Mouse (Mus musculus): Measurements from ENCODE around the gene Parn.

Gene Parn

DNA sequence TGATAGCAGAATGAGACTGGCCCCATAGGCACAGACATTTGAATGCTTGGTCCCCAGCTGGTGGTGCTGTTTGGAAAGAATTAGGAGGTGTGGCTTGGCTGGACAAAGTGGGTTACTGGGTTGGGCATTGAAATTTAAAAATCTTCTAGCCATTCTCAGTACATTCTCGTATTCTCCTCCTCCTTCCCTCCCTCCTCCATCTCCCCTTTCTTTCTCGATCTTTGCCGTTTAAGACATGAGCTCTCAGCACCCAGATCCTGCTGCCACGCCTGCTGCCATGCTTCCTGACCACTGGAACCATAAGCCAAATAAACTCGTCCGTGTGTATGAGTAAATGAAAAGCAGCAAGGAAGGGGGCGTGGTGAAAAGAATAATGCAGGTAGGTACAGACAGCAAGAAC lies 111.5 kb downstream of the Parn start:
- WGBS: 92% methylated on average over 7 of the region's 7 CpGs

GRCm38 (mm10) chr16:13550667-13551066 lies 117.3 kb downstream of the Parn start:
- 90% methylated on average over 3 of the region's 3 CpGs for WGBS

- 86% methylated on average over 2 of the region's 2 CpGs for WGBS
Measured at GRCm38 (mm10) chr16:13549976-13550375, 118.0 kb downstream of the Parn start.

- WGBS: 65% methylated on average over 4 of the region's 4 CpGs
Measured at GRCm38 (mm10) chr16:13541816-13542215, 126.2 kb downstream of the Parn start.

DNA sequence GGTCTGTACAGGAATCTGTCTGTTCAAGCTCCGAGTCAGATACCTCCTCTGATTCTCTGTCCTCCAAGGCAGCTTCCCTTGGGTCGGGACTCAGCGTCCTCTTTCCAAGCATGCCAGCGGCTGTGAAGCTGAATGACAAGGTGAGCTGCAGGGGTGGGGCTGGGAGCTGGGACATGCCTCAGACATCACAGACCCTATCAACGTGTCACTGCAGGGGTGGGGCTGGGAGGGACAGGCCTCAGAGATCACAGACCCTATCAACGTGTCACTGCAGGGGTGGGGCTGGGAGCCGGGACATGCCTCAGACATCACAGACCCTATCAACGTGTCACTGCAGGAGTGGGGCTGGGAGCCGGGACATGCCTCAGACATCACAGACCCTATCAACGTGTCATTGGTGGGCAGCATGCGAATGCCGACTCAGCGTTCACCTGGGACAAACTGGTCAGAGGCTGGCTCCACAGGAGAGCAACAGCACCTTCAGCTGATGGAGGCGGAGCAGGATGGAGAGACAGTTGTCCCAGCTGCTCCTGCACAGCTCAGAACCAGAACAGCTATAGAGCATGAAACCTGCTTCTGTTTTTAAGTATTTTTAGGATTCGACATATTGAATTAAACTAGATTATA lies 126.7 kb downstream of the Parn start:
- WGBS: 85% methylated on average over 15 of the region's 15 CpGs

DNA sequence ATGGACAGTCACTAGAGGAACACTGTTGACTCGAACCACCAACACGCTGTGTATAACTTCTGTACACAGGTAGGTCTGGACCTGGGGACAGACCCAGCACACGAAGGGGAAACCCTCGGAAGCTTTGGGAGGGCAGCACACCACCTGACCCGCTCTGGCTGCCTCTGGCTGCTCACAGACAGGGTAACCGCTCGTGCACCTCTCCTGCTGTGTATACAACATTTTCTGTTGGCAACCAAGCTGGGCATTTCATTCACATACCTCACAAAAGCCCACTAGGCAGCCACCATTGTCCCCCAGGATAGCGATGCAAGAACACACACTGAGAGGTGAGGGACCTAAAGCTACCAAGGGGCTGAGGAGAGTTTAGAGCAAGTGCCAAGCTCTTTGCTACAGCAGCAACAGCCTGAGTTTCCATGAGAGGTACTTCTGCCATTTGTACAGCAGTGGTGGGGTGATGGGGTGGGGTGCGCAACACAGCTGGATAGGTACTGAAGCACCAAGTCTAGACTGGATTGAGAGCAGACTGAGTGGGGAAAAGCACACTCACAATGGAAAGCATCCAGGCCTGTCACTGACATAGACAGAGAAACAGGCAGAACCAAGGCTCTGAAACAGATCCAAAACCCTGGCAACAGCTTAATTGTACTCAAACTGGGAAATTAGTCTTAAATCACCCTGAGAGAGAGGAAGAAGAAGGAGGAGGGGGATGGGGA lies 128.9 kb downstream of the Parn start:
- whole genome bisulfite sequencing: 77% methylated on average over 9 of the region's 9 CpGs

GRCm38 (mm10) chr16:13538213-13538932 lies 129.6 kb downstream of the Parn start:
- 55% methylated on average over 13 of the region's 13 CpGs for WGBS

DNA sequence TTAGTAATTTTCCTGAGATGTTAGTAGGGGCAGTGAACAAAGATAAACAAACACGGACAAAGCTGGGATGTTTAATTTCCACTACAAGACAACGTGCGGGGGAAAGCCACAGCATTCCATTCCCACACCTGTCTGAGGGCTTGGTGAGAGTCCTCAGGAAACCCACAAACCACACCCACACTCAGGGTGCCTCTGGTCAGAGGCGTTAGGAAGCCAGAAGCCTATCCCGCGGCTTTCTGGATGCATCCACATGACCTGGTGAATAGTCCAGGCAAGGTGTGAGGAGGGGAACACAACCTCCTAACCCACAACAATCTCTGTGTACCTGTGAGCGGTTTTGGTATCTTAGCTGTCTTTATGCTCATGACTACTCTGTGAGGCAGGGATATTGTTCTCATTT lies 131.6 kb downstream of the Parn start:
- 84% methylated on average over 7 of the region's 7 CpGs for WGBS

DNA sequence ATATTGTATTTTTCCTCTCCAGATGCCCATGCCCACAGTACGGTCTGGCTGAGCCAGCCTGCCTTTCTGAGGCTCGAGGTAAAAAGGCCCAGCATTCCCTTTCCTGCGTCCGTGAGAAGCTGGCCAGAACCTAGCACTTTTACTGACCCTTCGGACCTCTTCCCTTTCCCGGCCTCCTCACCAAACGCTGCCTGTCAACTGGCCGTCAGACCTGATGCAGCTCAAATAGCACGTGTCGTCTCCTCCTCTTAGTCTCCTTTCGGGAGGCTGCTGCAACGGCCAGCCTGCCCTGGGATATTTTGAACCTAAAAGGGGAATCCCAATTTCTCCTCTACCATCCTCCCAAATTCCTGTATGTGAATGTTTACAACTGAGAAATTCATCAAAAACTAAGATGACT lies 132.1 kb downstream of the Parn start:
- WGBS: 96% methylated on average over 12 of the region's 12 CpGs

- WGBS: 92% methylated on average over 5 of the region's 5 CpGs
Measured at GRCm38 (mm10) chr16:13531279-13531678, 136.7 kb downstream of the Parn start.

GRCm38 (mm10) chr16:13521359-13521758 lies 146.6 kb downstream of the Parn start:
- WGBS: 68% methylated on average over 6 of the region's 6 CpGs

GRCm38 (mm10) chr16:13520301-13520700 lies 147.7 kb downstream of the Parn start:
- WGBS: 39% methylated on average over 6 of the region's 6 CpGs

GRCm38 (mm10) chr16:13516214-13516613 lies 151.8 kb downstream of the Parn start:
- 58% methylated on average over 3 of the region's 3 CpGs for WGBS

DNA sequence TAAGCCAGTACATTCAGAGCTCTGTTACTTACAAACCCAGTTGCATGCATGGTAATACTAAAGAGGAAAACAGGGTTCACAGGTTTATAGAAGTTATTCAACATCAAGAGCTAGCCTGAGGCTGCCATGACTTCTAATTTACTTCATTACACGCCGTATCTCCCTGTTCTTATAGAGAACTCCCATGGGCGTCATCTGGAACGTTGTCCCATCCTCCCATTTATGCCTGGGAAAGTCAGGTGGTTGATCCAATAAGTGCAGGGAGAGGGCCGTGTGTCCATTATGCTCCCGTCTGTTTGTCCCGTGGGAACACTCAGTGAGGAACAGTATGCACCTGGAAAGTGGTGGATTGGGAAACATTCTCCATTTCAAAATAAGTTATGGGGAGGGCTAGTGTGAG lies 152.4 kb downstream of the Parn start:
- 94% methylated on average over 7 of the region's 7 CpGs for WGBS

DNA sequence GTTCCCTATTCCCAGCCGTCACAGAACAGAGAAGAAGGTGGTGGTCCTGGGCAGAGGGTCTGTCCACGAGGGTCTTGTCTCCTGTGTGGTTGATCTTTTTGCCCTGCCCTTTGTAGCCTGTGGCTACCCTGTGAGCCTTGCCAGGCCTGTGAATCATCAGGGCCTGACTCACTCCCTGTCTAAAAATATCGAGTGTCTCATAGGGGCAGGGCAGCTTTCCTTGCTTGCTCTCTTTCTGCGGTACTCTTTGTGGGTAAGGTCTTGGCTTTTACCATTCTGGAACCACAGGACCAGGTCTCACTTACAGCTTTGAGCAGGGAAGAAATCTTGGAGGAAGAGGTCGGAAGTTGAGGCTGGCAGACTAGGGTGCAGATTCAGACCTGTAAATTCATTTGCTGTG lies 162.9 kb downstream of the Parn start:
- 68% methylated on average over 5 of the region's 5 CpGs for WGBS

DNA sequence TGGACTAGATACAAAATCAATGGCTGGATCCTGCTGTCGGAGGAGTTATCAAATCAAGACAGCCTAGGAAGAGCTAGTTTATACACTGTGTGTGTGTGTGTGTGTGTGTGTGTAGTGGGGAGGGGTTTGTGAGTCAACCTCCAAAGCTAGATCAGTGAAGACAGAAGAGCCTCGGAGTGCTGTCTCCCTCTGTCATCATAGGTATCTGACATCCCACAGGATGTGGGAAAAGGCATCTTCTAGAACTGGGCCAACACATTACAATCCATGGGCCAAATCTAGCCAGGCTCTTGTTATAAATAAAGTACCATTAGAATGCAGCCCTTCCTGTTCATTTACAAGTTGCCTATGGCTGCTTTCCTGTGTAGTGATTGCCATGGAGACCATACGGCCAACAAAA lies 163.5 kb downstream of the Parn start:
- WGBS: 80% methylated on average over 3 of the region's 3 CpGs

DNA sequence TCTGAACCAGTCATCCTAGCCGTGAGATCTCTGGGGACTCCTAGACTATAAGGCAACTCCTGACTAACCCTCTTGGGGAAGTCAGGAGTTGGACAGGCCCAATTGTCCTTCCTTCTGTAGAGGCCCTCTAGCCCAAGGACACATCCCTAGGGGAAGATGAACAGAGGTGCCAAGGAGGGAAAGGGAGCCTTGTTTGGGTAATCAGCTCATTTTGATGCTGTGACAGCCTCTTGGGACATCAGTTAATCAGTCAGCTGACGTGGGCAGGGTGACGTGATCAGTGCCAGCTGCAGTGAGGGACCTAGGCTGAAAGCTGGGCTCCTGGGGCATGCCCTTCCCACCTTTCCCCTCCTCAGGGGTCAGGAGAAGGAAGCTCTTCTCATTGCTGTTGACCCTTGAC lies 169.0 kb downstream of the Parn start:
- 94% methylated on average over 3 of the region's 3 CpGs for WGBS

DNA sequence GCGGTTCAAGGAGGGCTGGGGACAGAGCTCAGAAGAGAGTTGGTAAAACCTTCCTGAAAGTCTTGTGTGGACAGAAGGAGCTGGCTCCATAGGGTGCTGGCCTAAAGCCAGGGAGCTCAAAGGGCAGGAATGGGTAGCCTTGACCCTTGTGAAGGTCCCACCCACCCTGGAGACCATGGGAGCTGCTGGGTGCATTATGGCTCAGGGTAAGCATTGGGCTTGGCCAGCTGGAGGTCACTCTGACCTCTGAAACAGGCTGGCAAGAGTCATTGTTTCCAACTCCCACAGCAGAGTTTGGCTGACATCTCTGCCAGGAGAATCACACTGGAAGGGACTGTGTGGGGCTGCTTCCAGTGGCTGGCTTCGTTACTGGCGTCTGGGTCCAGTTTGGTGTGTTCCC lies 174.0 kb downstream of the Parn start:
- WGBS: 73% methylated on average over 3 of the region's 3 CpGs

DNA sequence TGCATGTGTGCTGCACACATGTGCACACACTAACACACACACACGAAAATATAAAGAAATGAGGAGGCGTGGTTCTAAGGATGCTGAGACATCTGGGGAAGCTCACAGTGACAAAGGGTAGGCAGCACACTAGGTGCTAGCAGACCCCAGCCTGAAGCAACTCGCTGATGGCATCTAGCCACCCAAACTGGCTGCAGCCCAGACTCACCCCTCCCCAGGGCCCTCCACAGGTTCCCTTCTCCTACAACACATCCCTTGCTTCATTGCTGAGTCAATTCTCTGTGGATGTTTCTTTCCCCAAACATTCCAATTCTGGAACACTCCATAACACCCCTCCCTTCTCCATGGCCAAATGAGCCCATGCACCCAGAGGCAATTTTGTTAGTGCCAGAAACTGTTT lies 175.0 kb downstream of the Parn start:
- 77% methylated on average over 3 of the region's 3 CpGs for WGBS

DNA sequence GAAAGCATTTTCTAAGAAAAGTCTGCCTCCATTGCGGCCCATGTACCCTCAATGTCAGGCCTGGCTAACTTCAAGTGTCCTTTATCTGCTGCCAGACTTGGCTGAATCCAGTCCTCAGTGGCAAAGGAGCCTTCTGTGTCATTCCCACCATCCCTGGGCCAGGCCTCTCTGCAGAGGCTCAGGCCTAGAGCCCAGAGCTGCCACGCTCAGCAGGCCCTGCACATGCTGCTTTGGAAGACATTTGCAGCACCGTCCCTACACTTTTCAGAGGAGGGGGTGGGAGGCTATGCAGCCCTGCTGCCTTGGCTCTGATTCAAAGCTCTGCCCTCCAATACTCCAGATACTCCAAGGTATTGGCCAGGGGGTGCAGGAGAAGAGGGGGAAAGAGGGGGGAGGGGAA lies 176.2 kb downstream of the Parn start:
- 76% methylated on average over 3 of the region's 3 CpGs for WGBS
